Comparison of ENCODE assay signal across 8 mouse cellular contexts in genomic region chr16:30601046-30601832, GRCm38 (mm10). TPM values are rescaled to one million over a fixed set of nuclear protein-coding genes. Genes with fewer than 3 reads are reported as not detected.
DNase-seq lines count a peak whose midpoint lies in the region; ATAC-seq and TF ChIP-seq lines count a peak whose summit lies in the region.

No protein-coding gene starts in this region.

- peak overlapping the region; percentile 88 for H3K4me2 ChIP-seq in embryonic facial prominence, embryonic 15.5 days (replicated peaks)
- peak overlapping the region; percentile 97 for H3K4me2 ChIP-seq in heart, embryonic 13.5 days
- peak overlapping the region; percentile 83 for H3K4me2 ChIP-seq in kidney, postnatal 0 days (ENCODE audit: low read length)
- peak overlapping the region; percentile 68 for H3K4me2 ChIP-seq in liver, embryonic 16.5 days (ENCODE audit: low read depth, low read length)
- peak overlapping the region; percentile 97 for H3K4me2 ChIP-seq in neural tube, embryonic 15.5 days

- H3K4me1 ChIP-seq in embryonic facial prominence, embryonic 15.5 days, result peaks cover 65% of the 10 kb centered on the region
- peaks cover 64% of the 10 kb centered on the region for H3K4me1 ChIP-seq in heart, embryonic 13.5 days
- H3K4me1 ChIP-seq in kidney, postnatal 0 days (replicated peaks; ENCODE audit: insufficient read depth, low read length), result peaks cover 5% of the 10 kb centered on the region; the same call in 1 of the 2 replicates
- H3K4me1 ChIP-seq in liver, embryonic 16.5 days (ENCODE audit: control insufficient read depth, low read depth, low read length), result peaks cover 19% of the 10 kb centered on the region
- H3K4me1 ChIP-seq in neural tube, embryonic 15.5 days, result peaks cover 66% of the 10 kb centered on the region

- no peak for ATAC-seq in embryonic facial prominence, embryonic 15.5 days (ENCODE audit: insufficient number of reproducible peaks, low FRiP score, low TSS enrichment, low read depth)
- no peak for ATAC-seq in heart, embryonic 13.5 days (ENCODE audit: extremely low read depth, insufficient number of reproducible peaks, low FRiP score, low TSS enrichment)
- 0 out of 2 replicates have a peak, but pooled peaks have one; percentile 21 for ATAC-seq in kidney, postnatal 0 days (replicated peaks; ENCODE audit: low FRiP score, low read depth)
- no peak for ATAC-seq in liver, embryonic 16.5 days (ENCODE audit: low read depth)
- no peak for ATAC-seq in neural tube, embryonic 15.5 days (ENCODE audit: low FRiP score)

- peak; percentile 41 for DNase-seq in urinary bladder, postnatal 14 days (ENCODE audit: low spot score)
- no peak for DNase-seq in urinary bladder, postnatal 4 days (ENCODE audit: low spot score in 2 of 2)
- peak; percentile 87 for DNase-seq in kidney, postnatal 0 days (ENCODE audit: low spot score)
- peak; percentile 30 to 43 for DNase-seq in thymus, postnatal 36 days

- peaks cover 22% of the 10 kb centered on the region for H3K27me3 ChIP-seq in embryonic facial prominence, embryonic 15.5 days
- peaks cover 6% of the 10 kb centered on the region; the same call in 1 of the 2 replicates for H3K27me3 ChIP-seq in heart, embryonic 13.5 days (replicated peaks)
- no peaks in the 10 kb centered on the region for H3K27me3 ChIP-seq in kidney, postnatal 0 days (ENCODE audit: insufficient read depth, low read length)
- peaks cover 33% of the 10 kb centered on the region for H3K27me3 ChIP-seq in liver, embryonic 16.5 days (ENCODE audit: control insufficient read depth, insufficient read depth, low read depth, low read length)
- peaks cover 13% of the 10 kb centered on the region; the same call in 1 of the 2 replicates for H3K27me3 ChIP-seq in neural tube, embryonic 15.5 days (replicated peaks)

- 11% methylated on average over 42 of the region's 42 CpGs for WGBS in embryonic facial prominence, embryonic 15.5 days
- 8% methylated on average over 42 of the region's 42 CpGs for WGBS in heart, embryonic 13.5 days
- WGBS in kidney, postnatal 0 days, result 13% methylated on average over 42 of the region's 42 CpGs
- WGBS in liver, embryonic 16.5 days (ENCODE audit: insufficient replicate concordance), result 5% methylated on average over 42 of the region's 42 CpGs
- 8% methylated on average over 42 of the region's 42 CpGs for WGBS in neural tube, embryonic 15.5 days

- no peaks in the 10 kb centered on the region for H3K9me3 ChIP-seq in embryonic facial prominence, embryonic 15.5 days (replicated peaks)
- H3K9me3 ChIP-seq in heart, embryonic 13.5 days, result no peaks in the 10 kb centered on the region
- no peaks in the 10 kb centered on the region for H3K9me3 ChIP-seq in kidney, postnatal 0 days (replicated peaks; ENCODE audit: low read length)
- no peaks in the 10 kb centered on the region for H3K9me3 ChIP-seq in liver, embryonic 16.5 days (replicated peaks; ENCODE audit: control insufficient read depth, low read length)
- H3K9me3 ChIP-seq in neural tube, embryonic 15.5 days (replicated peaks), result no peaks in the 10 kb centered on the region

- H3K27ac ChIP-seq in embryonic facial prominence, embryonic 15.5 days (replicated peaks), result peak overlapping the region; percentile 71
- H3K27ac ChIP-seq in heart, embryonic 13.5 days (replicated peaks), result peak overlapping the region; percentile 89
- peak overlapping the region; percentile 89; the same call in 1 of the 2 replicates for H3K27ac ChIP-seq in kidney, postnatal 0 days
- H3K27ac ChIP-seq in liver, embryonic 16.5 days (ENCODE audit: low read length), result peak overlapping the region; percentile 49
- peak overlapping the region; percentile 84; the same call in 1 of the 2 replicates for H3K27ac ChIP-seq in neural tube, embryonic 15.5 days (replicated peaks)

- no peaks in the 10 kb centered on the region for H3K36me3 ChIP-seq in embryonic facial prominence, embryonic 15.5 days
- H3K36me3 ChIP-seq in heart, embryonic 13.5 days, result no peaks in the 10 kb centered on the region
- no peaks in the 10 kb centered on the region for H3K36me3 ChIP-seq in kidney, postnatal 0 days (ENCODE audit: insufficient read depth, low read length)
- H3K36me3 ChIP-seq in liver, embryonic 16.5 days (ENCODE audit: control insufficient read depth, insufficient read depth), result no peaks in the 10 kb centered on the region
- no peaks in the 10 kb centered on the region for H3K36me3 ChIP-seq in neural tube, embryonic 15.5 days

- peak; percentile 69 for TF ChIP-seq CTCF in kidney, postnatal 0 days (IDR thresholded peaks at IDR 0.05; ENCODE audit: low read depth)

- peak overlapping the region; percentile 67 for H3K4me3 ChIP-seq in embryonic facial prominence, embryonic 15.5 days (replicated peaks)
- peak overlapping the region; percentile 90 for H3K4me3 ChIP-seq in heart, embryonic 13.5 days
- H3K4me3 ChIP-seq in kidney, postnatal 0 days (replicated peaks; ENCODE audit: low read depth, low read length), result peak overlapping the region; percentile 70
- H3K4me3 ChIP-seq in liver, embryonic 16.5 days (ENCODE audit: low read depth, low read length), result peak overlapping the region; percentile 66
- H3K4me3 ChIP-seq in neural tube, embryonic 15.5 days (replicated peaks), result peak overlapping the region; percentile 80

- peak overlapping the region; percentile 58 for H3K9ac ChIP-seq in embryonic facial prominence, embryonic 15.5 days
- peak overlapping the region; percentile 87 for H3K9ac ChIP-seq in heart, embryonic 13.5 days
- H3K9ac ChIP-seq in kidney, postnatal 0 days (ENCODE audit: low read depth, low read length), result peak overlapping the region; percentile 76
- peak overlapping the region; percentile 46 for H3K9ac ChIP-seq in liver, embryonic 16.5 days (ENCODE audit: low read depth, low read length)
- peak overlapping the region; percentile 80 for H3K9ac ChIP-seq in neural tube, embryonic 15.5 days (replicated peaks)

RNA-seq across cellular contexts. Expression of gene Fam43a, which starts 1.7 kb away (rescaled TPM):
- polyA plus RNA-seq in embryonic facial prominence, embryonic 15.5 days (2015; fragmentation: Nextera tagmentation; extraction: Ambion mirVana), result 26.6 and 28.5 TPM in 2 replicates
- polyA plus RNA-seq in heart, embryonic 13.5 days (2015; fragmentation: Nextera tagmentation; extraction: Ambion mirVana), result 13.8 and 14.0 TPM in 2 replicates
- 18.5 and 19.9 TPM in 2 replicates for polyA plus RNA-seq in kidney, postnatal 0 days (2015; fragmentation: Nextera tagmentation; extraction: Ambion mirVana)
- 6.0 and 7.1 TPM in 2 replicates for polyA plus RNA-seq in liver, embryonic 16.5 days (2015; fragmentation: Nextera tagmentation; extraction: Ambion mirVana)
- polyA plus RNA-seq in neural tube, embryonic 15.5 days (2015; fragmentation: Nextera tagmentation; extraction: Ambion mirVana), result 23.1 and 24.7 TPM in 2 replicates

RNA-seq across cellular contexts. Expression of gene Lsg1, which starts 13.8 kb away (rescaled TPM):
- polyA plus RNA-seq in embryonic facial prominence, embryonic 15.5 days (2015; fragmentation: Nextera tagmentation; extraction: Ambion mirVana), result 56.7 and 59.1 TPM in 2 replicates
- polyA plus RNA-seq in heart, embryonic 13.5 days (2015; fragmentation: Nextera tagmentation; extraction: Ambion mirVana), result 35.7 and 37.4 TPM in 2 replicates
- 55.3 and 59.3 TPM in 2 replicates for polyA plus RNA-seq in kidney, postnatal 0 days (2015; fragmentation: Nextera tagmentation; extraction: Ambion mirVana)
- polyA plus RNA-seq in liver, embryonic 16.5 days (2015; fragmentation: Nextera tagmentation; extraction: Ambion mirVana), result 17.5 and 19.7 TPM in 2 replicates
- polyA plus RNA-seq in neural tube, embryonic 15.5 days (2015; fragmentation: Nextera tagmentation; extraction: Ambion mirVana), result 44.1 and 50.9 TPM in 2 replicates

RNA-seq across cellular contexts. Expression of gene Tmem44, which starts 50.6 kb away (rescaled TPM):
- polyA plus RNA-seq in embryonic facial prominence, embryonic 15.5 days (2015; fragmentation: Nextera tagmentation; extraction: Ambion mirVana), result 18.6 and 19.1 TPM in 2 replicates
- 19.6 and 20.9 TPM in 2 replicates for polyA plus RNA-seq in heart, embryonic 13.5 days (2015; fragmentation: Nextera tagmentation; extraction: Ambion mirVana)
- polyA plus RNA-seq in kidney, postnatal 0 days (2015; fragmentation: Nextera tagmentation; extraction: Ambion mirVana), result 13.4 and 13.8 TPM in 2 replicates
- 0.68 and 0.71 TPM in 2 replicates for polyA plus RNA-seq in liver, embryonic 16.5 days (2015; fragmentation: Nextera tagmentation; extraction: Ambion mirVana)
- polyA plus RNA-seq in neural tube, embryonic 15.5 days (2015; fragmentation: Nextera tagmentation; extraction: Ambion mirVana), result 57.5 and 64.7 TPM in 2 replicates

Comparison
In these comparisons a context has a peak if more than half of its experiments do, and no peak if none do; other contexts are left out.
1. DNase-seq: peak in urinary bladder, postnatal 14 days (single experiment), kidney, postnatal 0 days (single experiment) and thymus, postnatal 36 days (2 of 2); none in urinary bladder, postnatal 4 days (0 of 2).
2. Peak in every context shown above with its lines, with median percentiles within 50 percentile points of each other: H3K27ac ChIP-seq, H3K4me2 ChIP-seq, H3K4me3 ChIP-seq and H3K9ac ChIP-seq.